Mouse (Mus musculus): ENCODE data around the gene Gm49368.

DNA sequence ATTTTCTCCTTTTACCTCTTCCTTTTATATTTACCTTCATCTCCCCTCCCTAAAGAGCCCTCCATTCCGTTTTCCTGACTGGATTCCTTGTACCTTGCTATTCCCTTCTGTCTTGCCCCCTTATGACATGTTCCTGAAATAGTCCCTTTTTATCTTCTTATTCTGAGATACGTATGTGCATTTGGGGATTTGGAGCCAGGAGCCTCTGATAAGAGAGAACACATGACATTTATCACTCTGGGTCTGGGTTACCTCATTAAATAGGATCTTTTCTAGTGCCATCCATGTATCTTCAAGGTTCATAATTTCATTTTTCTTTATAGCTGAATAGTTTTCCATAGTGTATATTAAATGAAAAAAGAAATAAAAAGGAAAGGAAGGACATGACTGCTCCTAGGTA, 16.8 kb upstream of the Gm49368 start:
- TF ChIP-seq CTCF (IDR thresholded peaks at IDR 0.05; ENCODE audit: borderline replicate concordance, insufficient read depth, low read depth, low read length) (no peak), POLR2A (IDR thresholded peaks at IDR 0.05; ENCODE audit: borderline replicate concordance, insufficient read depth, low read length) (no peak)
